Mouse (Mus musculus): ENCODE results near the gene Poln. TPM values are rescaled to one million over a fixed set of nuclear protein-coding genes. Genes with fewer than 3 reads are reported as not detected.
A peak's percentile ranks its signal among the peaks of the same experiment; 100 is the strongest.

Gene Poln
- 0.16 TPM in 1 of 2 replicates, not detected in the other for total RNA-seq (2014; rRNA removed)
- 0.68 and 0.69 TPM in 2 replicates for polyA plus RNA-seq (2015; fragmentation: Nextera tagmentation; extraction: Ambion mirVana)

GRCm38 (mm10) chr5:34168950-34169891 is at the start of gene Poln, which contains the start of gene Haus3:
Poln (minus strand) TSS chr5:34169448.
Haus3 (minus strand) TSS chr5:34169527.
- under 1% methylated on average over 57 of the region's 57 CpGs for WGBS
- Histone ChIP-seq H3K27ac (peak within 1 kb of the TSS; percentile 84), H3K4me1 (ENCODE audit: insufficient read depth, low read length) (no peaks in the 10 kb centered on the region), H3K4me3 (ENCODE audit: low read length) (peak within 1 kb of the TSS; percentile 64), H3K9me3 (ENCODE audit: low read length) (no peaks in the 10 kb centered on the region), H3K27me3 (ENCODE audit: insufficient read depth, low read length) (no peaks in the 10 kb centered on the region), H3K9ac (replicated peaks; ENCODE audit: low read length) (peak within 1 kb of the TSS; percentile 56), H3K4me2 (ENCODE audit: low read depth, low read length) (peak within 1 kb of the TSS; percentile 57), H3K36me3 (ENCODE audit: insufficient read depth, low read length) (peaks cover 4% of the 10 kb centered on the region; the same call in 1 of the 2 replicates)
- DNase-seq (ENCODE audit: low spot score) (peak; percentile 99), ATAC-seq (peak; percentile 100)
- TF ChIP-seq CTCF (IDR thresholded peaks at IDR 0.05; ENCODE audit: low read depth) = peak; percentile 56

- no peak overlapping the region for H3K4me2 ChIP-seq (ENCODE audit: low read depth, low read length)
- no peak overlapping the region for H3K27ac ChIP-seq
- H3K9ac ChIP-seq (replicated peaks; ENCODE audit: low read length) = no peak overlapping the region
- no peaks in the 10 kb centered on the region for H3K4me1 ChIP-seq (ENCODE audit: insufficient read depth, low read length)
- H3K4me3 ChIP-seq (ENCODE audit: low read length) = no peak overlapping the region
- H3K36me3 ChIP-seq (ENCODE audit: insufficient read depth, low read length) = no peaks in the 10 kb centered on the region
- WGBS = 76% methylated on average over 5 of the region's 5 CpGs
- no peak for DNase-seq (ENCODE audit: low spot score)
- TF ChIP-seq CTCF (IDR thresholded peaks at IDR 0.05; ENCODE audit: low read depth) = no peak
- H3K9me3 ChIP-seq (ENCODE audit: low read length) = no peaks in the 10 kb centered on the region
- ATAC-seq = no peak
- H3K27me3 ChIP-seq (ENCODE audit: insufficient read depth, low read length) = no peaks in the 10 kb centered on the region
These were observed 49.4 kb upstream of the Poln start for GRCm38 (mm10) chr5:34218672-34219071.

GRCm38 (mm10) chr5:34217756-34218155 is 48.5 kb upstream of the Poln start:
- no peak overlapping the region for H3K27ac ChIP-seq
- no peak overlapping the region for H3K4me2 ChIP-seq (ENCODE audit: low read depth, low read length)
- no peaks in the 10 kb centered on the region for H3K36me3 ChIP-seq (ENCODE audit: insufficient read depth, low read length)
- WGBS = 67% methylated on average over 9 of the region's 9 CpGs
- DNase-seq (ENCODE audit: low spot score) = no peak
- H3K9me3 ChIP-seq (ENCODE audit: low read length) = no peaks in the 10 kb centered on the region
- H3K4me1 ChIP-seq (ENCODE audit: insufficient read depth, low read length) = no peaks in the 10 kb centered on the region
- no peak for TF ChIP-seq CTCF (IDR thresholded peaks at IDR 0.05; ENCODE audit: low read depth)
- H3K27me3 ChIP-seq (ENCODE audit: insufficient read depth, low read length) = no peaks in the 10 kb centered on the region
- ATAC-seq = no peak
- no peak overlapping the region for H3K9ac ChIP-seq (replicated peaks; ENCODE audit: low read length)
- H3K4me3 ChIP-seq (ENCODE audit: low read length) = no peak overlapping the region

GRCm38 (mm10) chr5:34216025-34216424 is 46.8 kb upstream of the Poln start:
- TF ChIP-seq CTCF (IDR thresholded peaks at IDR 0.05; ENCODE audit: low read depth) = no peak
- no peak overlapping the region for H3K27ac ChIP-seq
- no peaks in the 10 kb centered on the region for H3K36me3 ChIP-seq (ENCODE audit: insufficient read depth, low read length)
- no peak overlapping the region for H3K4me2 ChIP-seq (ENCODE audit: low read depth, low read length)
- H3K4me1 ChIP-seq (ENCODE audit: insufficient read depth, low read length) = no peaks in the 10 kb centered on the region
- no peak for DNase-seq (ENCODE audit: low spot score)
- H3K9ac ChIP-seq (replicated peaks; ENCODE audit: low read length) = no peak overlapping the region
- no peaks in the 10 kb centered on the region for H3K27me3 ChIP-seq (ENCODE audit: insufficient read depth, low read length)
- ATAC-seq = no peak
- H3K9me3 ChIP-seq (ENCODE audit: low read length) = no peaks in the 10 kb centered on the region
- 72% methylated on average over 7 of the region's 7 CpGs for WGBS
- no peak overlapping the region for H3K4me3 ChIP-seq (ENCODE audit: low read length)

- no peaks in the 10 kb centered on the region for H3K9me3 ChIP-seq (ENCODE audit: low read length)
- no peak overlapping the region for H3K4me2 ChIP-seq (ENCODE audit: low read depth, low read length)
- no peaks in the 10 kb centered on the region for H3K4me1 ChIP-seq (ENCODE audit: insufficient read depth, low read length)
- H3K4me3 ChIP-seq (ENCODE audit: low read length) = no peak overlapping the region
- no peaks in the 10 kb centered on the region for H3K27me3 ChIP-seq (ENCODE audit: insufficient read depth, low read length)
- no peak for ATAC-seq
- H3K9ac ChIP-seq (replicated peaks; ENCODE audit: low read length) = no peak overlapping the region
- 76% methylated on average over 8 of the region's 8 CpGs for WGBS
- DNase-seq (ENCODE audit: low spot score) = no peak
- TF ChIP-seq CTCF (IDR thresholded peaks at IDR 0.05; ENCODE audit: low read depth) = no peak
- no peak overlapping the region for H3K27ac ChIP-seq
- no peaks in the 10 kb centered on the region for H3K36me3 ChIP-seq (ENCODE audit: insufficient read depth, low read length)
These were observed 44.4 kb upstream of the Poln start for GRCm38 (mm10) chr5:34213659-34214058.

GRCm38 (mm10) chr5:34210279-34210678 is 41.0 kb upstream of the Poln start:
- Histone ChIP-seq H3K27me3 (ENCODE audit: insufficient read depth, low read length) (no peaks in the 10 kb centered on the region), H3K9ac (replicated peaks; ENCODE audit: low read length) (no peak overlapping the region), H3K4me2 (ENCODE audit: low read depth, low read length) (no peak overlapping the region), H3K27ac (no peak overlapping the region), H3K36me3 (ENCODE audit: insufficient read depth, low read length) (no peaks in the 10 kb centered on the region), H3K4me3 (ENCODE audit: low read length) (no peak overlapping the region), H3K4me1 (ENCODE audit: insufficient read depth, low read length) (no peaks in the 10 kb centered on the region), H3K9me3 (ENCODE audit: low read length) (no peaks in the 10 kb centered on the region)
- TF ChIP-seq CTCF (IDR thresholded peaks at IDR 0.05; ENCODE audit: low read depth) = peak; percentile 95
- DNase-seq (ENCODE audit: low spot score) (peak; percentile 84), ATAC-seq (peak; percentile 74)
- 4% methylated on average over 1 of the region's 1 CpGs for WGBS
